Mouse (Mus musculus): ENCODE results near the gene Ociad2.
A peak's percentile ranks its signal among the peaks of the same experiment; 100 is the strongest.
"Not testable (repeated sequence)": the region's sequence is repeated elsewhere in the genome, so short reads cannot be mapped to it uniquely, and the experiment has no call there.

Gene Ociad2

DNA sequence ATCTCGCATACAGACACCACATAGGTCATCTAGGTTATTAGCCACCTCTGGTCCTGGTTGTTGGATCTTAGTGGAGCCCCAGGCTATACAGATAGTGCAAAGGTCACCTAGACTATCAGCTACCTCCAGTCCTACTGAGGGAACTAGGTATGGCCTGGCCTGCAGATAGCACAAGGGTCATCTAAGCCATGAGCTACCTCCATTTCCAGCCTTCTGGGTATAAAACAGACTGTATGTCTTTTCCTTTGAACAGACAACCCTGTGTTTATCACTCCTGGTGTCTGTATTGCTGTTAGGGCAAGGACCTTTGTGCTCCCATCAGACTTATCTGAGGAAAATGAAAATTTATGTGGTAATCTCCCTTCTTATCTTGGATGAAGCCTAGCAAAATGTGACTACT lies 11.0 kb upstream of the Ociad2 start:
- no peak for DNase-seq

- no peak for DNase-seq
These were observed 8.7 kb upstream of the Ociad2 start for GRCm38 (mm10) chr5:73349514-73349913.

DNA sequence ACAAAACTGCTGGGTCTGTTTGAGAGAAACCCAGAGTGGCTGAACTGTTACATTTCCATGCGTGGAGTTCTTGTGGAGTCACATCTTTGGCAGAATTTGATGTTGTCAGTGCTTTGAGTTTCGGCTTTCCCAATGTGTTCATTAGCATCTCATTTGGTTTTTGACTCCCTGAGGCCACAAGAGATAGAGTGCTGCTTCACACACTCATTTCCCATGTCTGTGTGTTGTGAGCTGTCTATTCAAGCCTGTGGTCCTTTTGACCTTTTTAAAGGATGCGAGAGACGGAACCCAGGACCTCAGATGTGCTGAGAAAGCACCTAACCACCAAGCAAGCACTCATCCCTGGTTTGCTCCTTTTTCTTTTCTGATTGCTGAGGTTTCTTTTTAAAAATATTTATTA lies 4.4 kb upstream of the Ociad2 start:
- no peak for DNase-seq

DNA sequence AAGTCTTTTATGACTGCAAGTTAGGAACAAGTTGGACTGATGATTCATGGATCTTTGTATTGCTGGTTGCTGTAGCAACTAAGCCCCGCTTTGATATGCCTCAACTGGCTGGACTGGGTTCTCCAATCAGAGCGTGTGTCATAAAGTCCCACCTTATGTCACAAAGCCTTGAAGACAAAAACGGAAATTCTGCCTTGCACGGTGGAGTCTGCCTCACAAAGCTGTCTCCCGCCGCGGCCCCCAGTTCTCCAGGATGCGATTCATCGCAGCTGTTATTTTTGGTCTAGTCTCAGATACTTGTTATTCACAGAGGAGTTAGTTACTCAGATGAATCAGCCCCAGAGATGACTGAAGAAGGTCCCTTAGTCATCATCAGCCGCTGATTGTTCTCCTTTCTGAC lies 3.5 kb upstream of the Ociad2 start:
- no peak for DNase-seq

DNA sequence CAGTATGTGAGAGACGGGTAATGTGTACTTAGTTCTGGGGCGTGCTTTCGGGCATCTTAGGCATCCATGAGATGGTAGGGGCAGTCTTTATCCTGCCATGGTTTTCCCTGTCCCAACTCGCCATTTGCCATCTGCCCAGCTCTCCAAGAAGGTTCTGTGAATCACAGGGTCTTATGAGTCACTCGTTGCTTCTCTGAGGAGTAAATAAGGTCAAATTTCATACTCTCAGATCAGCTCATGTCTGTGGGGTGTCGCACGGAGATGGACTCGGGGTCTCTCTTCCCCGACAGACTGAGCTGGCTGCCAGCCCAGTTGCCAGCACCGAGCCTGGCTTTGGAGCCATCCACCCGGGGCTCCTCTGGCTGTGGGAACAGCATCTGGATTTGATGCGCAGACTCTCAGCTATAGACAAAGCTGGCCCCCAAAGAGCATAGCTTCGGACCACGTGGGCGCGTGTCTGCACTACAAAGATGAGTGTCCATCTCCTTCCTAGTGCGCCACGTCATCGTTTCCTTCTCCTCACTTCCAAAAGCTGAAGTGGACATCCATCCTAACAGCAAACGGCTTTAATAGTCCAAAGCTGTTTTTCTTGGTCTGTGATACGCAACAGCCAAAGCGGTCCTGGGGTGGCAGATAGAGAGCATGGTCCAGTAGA lies 2.0 kb upstream of the Ociad2 start:
- no peak for DNase-seq

GRCm38 (mm10) chr5:73339779-73340722 lies 777 bp downstream of the Ociad2 start:
- no peak for DNase-seq

DNA sequence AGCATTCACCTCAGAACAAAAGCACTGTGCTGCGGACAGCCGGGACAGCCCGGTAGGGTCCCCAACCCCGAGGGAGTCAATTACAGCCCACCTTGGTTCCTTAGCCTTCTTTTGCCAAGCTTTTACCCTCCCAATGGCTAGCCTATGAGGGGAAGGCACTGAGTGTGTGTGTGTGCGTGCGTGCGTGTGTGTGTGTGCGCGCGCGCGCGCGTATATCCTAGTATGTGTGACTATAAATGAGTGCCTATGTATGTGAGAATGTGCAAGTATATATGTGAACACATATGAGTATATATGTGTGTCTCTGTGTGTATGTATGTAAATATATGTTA lies 2.0 kb downstream of the Ociad2 start:
- DNase-seq, result peak; percentile 11

- peak; percentile 41 for DNase-seq
These were observed 2.6 kb downstream of the Ociad2 start for GRCm38 (mm10) chr5:73337961-73338831.

DNA sequence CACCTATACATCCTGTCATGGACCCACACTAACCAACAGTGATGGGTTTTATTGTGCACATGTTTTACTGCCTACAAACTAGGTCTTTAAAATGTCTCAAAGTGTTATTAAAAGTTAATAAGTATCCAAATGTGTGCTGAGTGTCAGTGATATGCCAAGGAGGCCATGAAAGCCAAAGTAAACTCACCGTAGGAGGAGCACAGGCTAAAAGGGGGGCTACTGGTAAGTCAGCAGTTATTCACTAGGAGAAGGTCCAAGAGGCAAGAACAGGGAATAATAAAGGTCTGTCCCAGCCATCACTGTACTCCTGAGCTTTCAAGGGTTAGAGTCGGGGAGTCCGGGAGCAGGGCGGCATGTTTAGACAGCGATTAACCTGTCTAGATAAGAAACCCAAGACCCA lies 4.4 kb downstream of the Ociad2 start:
- DNase-seq, result no peak

DNA sequence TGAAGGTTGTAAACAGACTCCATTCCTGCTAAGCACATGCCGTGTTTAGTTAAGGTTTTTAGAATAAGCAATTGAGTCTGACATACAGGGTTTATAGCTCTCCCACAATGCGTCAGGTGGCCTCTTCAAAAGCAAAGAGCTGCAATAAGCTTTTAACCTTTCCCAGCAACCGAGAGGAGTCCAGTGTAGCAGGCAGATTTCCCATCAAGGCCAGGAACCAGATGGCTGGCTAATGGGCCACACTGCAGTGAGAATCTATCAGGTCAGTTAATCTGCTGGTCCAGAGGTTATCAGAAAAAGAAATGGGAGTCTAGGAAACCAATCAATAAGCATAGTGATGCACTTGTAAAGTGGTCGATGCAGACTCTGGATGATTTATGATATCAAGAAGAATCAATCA lies 9.8 kb downstream of the Ociad2 start:
- no peak for DNase-seq

DNA sequence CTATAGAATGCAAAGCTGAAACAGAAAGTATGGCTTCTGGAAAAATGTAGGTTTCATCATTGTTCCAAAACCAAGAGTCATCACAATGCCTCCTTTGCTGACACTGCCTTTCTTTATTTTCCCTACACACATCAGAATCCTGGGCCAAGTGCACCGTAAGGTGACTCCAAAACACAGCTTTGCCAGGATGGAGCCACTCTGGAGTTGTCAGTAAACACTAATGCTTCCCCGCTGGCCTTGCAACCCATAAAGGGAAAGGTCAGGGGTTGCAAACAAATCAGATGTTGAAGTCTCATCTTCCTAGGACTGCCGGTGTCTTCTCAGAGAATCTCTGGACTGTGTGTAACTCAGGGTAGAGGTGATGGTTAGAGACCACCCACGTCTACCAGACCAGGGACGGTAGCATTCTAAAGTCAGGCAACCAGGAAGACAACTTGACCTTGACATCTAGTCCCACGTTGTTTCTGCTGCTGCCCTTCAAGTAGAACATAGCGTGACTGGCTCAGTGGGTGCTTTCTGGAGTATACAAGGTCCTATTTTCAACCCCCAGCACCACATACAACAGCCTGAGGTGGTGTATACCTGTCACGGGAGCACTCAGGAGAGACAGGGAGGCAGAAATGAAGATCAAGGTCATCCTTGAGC lies 16.2 kb downstream of the Ociad2 start:
- DNase-seq, result no peak

- no peak for DNase-seq
These were observed 17.2 kb downstream of the Ociad2 start for GRCm38 (mm10) chr5:73323602-73324001.

- not testable (repeated sequence) for DNase-seq
These were observed 18.1 kb downstream of the Ociad2 start for GRCm38 (mm10) chr5:73322684-73323083.

DNA sequence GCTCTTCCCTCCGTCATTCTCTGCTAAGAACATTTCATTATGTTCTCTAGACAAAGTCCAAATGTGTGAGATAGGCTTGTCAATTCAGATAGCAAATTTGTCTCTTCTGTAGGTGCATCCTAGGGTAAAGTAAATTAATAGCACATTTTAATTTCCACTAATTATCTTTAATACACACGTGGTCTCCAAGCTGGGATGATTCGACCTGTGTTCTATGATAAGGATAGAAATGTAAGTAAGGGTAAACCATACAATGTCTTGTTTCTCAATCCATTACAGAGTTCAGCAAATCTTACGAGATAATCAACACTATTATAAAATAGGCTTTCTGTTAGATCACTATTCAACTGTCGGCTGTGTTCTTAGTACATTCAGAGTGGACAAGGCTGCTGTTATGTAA lies 21.5 kb downstream of the Ociad2 start:
- DNase-seq, result no peak

DNA sequence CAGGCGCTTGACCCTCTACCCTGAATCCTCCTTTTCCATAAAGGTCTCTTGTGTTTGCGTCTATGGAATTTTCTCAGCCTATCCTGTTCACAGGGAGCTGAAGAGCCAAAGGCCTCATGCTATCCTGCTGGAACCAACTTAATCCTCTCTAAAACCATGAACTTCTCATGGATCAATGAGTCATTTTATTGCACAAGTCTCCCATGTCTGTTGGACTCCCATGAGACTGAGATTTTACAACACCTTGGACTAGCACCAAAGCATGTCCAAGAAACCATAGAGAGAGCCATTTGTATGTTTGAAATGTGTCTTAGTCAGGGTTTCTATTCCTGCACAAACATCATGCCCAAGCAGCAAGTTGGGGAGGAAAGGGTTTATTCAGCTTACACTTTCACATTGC lies 26.2 kb downstream of the Ociad2 start:
- DNase-seq, result no peak

- DNase-seq, result no peak
These were observed 27.2 kb downstream of the Ociad2 start for GRCm38 (mm10) chr5:73313591-73313990.

DNA sequence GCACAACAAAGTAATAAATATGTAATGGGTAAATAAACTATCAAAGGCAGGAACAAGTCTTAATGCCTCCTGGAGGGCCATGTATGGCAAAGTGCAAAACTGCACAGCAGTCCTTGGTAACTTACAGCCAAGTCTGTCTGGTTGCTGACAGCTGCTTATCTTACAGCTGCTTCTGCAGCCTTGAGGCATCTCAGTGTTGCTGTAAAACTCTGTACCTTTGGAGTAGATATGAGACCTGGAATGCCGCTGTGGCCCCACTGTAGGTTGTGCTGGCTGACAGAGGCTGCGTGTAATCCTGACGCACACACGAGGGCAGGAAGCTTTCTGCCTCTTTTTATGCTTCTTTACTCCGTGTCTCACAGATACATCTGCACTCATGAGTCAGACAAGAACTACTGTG lies 29.4 kb downstream of the Ociad2 start:
- DNase-seq, result no peak

GRCm38 (mm10) chr5:73310401-73310800 lies 30.4 kb downstream of the Ociad2 start:
- no peak for DNase-seq

DNA sequence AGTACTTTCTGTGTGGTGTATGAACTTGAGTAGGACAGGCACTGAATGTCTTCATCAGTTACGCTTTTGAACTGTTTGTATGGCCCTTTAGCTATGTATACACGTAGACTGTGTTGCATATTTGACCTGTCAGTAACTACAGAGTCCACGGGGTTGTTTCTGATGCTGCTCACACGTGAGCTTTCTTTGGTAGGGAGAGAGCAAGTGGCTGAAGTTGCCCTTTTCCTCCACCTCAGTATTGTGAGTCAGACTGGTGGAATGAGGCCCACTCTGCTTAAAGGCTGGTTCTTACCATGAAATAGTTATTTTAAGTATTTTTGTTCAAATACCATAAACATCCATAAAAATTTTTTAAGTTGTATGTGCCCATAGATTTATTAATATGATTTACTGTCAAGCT lies 31.3 kb downstream of the Ociad2 start:
- DNase-seq, result no peak

GRCm38 (mm10) chr5:73307297-73307696 lies 33.5 kb downstream of the Ociad2 start:
- DNase-seq, result no peak

- no peak for DNase-seq
These were observed 34.3 kb downstream of the Ociad2 start for GRCm38 (mm10) chr5:73306486-73306885.

- DNase-seq, result no peak
These were observed 36.3 kb downstream of the Ociad2 start for GRCm38 (mm10) chr5:73304507-73304906.

Measured in thymus, postnatal 14 days (tissue).